Mouse (Mus musculus) heart, postnatal 0 days (tissue): ENCODE results near the gene Ccdc40. TPM values are rescaled to one million over a fixed set of nuclear protein-coding genes. Genes with fewer than 3 reads are reported as not detected.
"Not testable (repeated sequence)": the region's sequence is repeated elsewhere in the genome, so short reads cannot be mapped to it uniquely, and the experiment has no call there.

ENCODE experiments used
- ATAC-seq: fragments of 200-750 bp; cut with Nextera tagmentation; 2 replicates; pipeline ENCODE4 v1.8.0; 2017; ENCODE audit warnings: low read depth, moderate number of reproducible peaks, moderate library complexity; ENCODE audit not compliant: insufficient read depth
- DNase-seq: peaks from one replicate; pipeline ENCODE4 v3.0.0-alpha.2; 2016; ENCODE audit warnings: low spot score
- H3K27ac ChIP-seq: fragments of 300-500 bp; sonication (generic); 2 replicates; pipeline ENCODE4 v1.5.1; 2014; ENCODE audit warnings: low read depth, mild to moderate bottlenecking
- H3K27me3 ChIP-seq: fragments of 300-500 bp; sonication (generic); 2 replicates; pipeline ENCODE4 v1.6.1; 2014; ENCODE audit warnings: low read length, mixed read lengths; ENCODE audit not compliant: control insufficient read depth, insufficient read depth
- H3K36me3 ChIP-seq: fragments of 300-500 bp; sonication (generic); replicated peaks from 2 replicates; pipeline ENCODE4 v1.6.1; 2014; ENCODE audit warnings: low read length, mixed read lengths; ENCODE audit not compliant: control insufficient read depth, insufficient read depth
- H3K4me1 ChIP-seq: fragments of 300-500 bp; sonication (generic); 2 replicates; pipeline ENCODE4 v1.6.1; 2014; ENCODE audit warnings: antibody characterized with exemption; ENCODE audit not compliant: control insufficient read depth, insufficient read depth
- H3K4me2 ChIP-seq: fragments of 300-500 bp; sonication (generic); 2 replicates; pipeline ENCODE4 v1.6.1; 2014; ENCODE audit warnings: low read depth, mild to moderate bottlenecking, low read length, moderate library complexity
- H3K4me3 ChIP-seq: fragments of 300-500 bp; sonication (generic); 2 replicates; pipeline ENCODE4 v1.5.1; 2014; ENCODE audit warnings: low read depth, low read length
- H3K9ac ChIP-seq: fragments of 300-500 bp; sonication (generic); replicated peaks from 2 replicates; pipeline ENCODE4 v1.6.1; 2014; ENCODE audit warnings: low read depth, low read length, mixed read lengths
- H3K9me3 ChIP-seq: fragments of 300-500 bp; sonication (generic); replicated peaks from 2 replicates; pipeline ENCODE4 v1.6.1; 2016; ENCODE audit warnings: low read length; ENCODE audit not compliant: control insufficient read depth
- CTCF ChIP-seq: IDR thresholded peaks from 2 replicates; pipeline ENCODE4 v1.5.1; 2016; ENCODE audit warnings: antibody characterized with exemption, control low read depth, low read depth
- EP300 ChIP-seq: IDR thresholded peaks from 2 replicates; pipeline ENCODE4 v1.6.1; 2016; ENCODE audit warnings: antibody characterized with exemption, low read depth
- WGBS: fragments of 180-500 bp; shearing (Covaris S2); extraction: QIAGEN DNeasy Blood & Tissue Kit; methylation state at CpG from one replicate; pipeline ENCODE4 v1.1.7; 2014; 5-methylcytosine and 5-hydroxymethylcytosine counted together
- polyA plus RNA-seq: library from polyadenylated mRNA; unstranded; fragments of >200 nt; fragmentation: Nextera tagmentation; extraction: Ambion mirVana; gene quantifications from 2 replicates; pipeline ENCODE4 v1.2.1, GENCODE M21; 2015
- total RNA-seq: library from RNA; depleted of rRNA; stranded (reverse); fragments of >200 nt; gene quantifications from 2 replicates; pipeline ENCODE4 v1.2.3, GENCODE M21; 2014; ENCODE audit warnings: low replicate concordance

Ccdc40 gene
- total and polyA plus RNA-seq, 2 experiments from 2014 or later, result 0.68 TPM; not detected in 1

DNA sequence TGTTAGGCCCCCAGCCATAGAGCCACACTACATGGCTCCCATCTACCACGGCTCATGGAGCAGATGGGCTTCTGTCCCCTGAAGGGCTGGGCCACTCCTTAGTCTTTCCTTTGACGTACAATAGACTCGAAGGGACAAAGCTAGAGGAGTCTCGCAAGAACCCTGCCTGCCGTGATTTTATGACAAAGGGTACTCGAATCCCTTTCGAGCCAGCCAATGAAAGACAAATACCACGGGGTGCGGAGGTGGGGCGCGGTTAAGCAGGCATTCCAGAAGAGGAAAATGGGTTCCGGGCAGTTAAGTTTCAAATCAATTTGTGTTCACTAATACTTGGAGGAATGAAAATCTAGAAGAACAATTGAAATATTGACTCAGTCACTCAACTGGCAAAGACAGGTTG, 11.1 kb downstream of the Ccdc40 start:
- TF ChIP-seq CTCF (no peak), EP300 (no peak)
- no peak overlapping the region for H3K27ac ChIP-seq
- DNase-seq, result no peak
- H3K36me3 ChIP-seq, result no peaks in the 10 kb centered on the region
- H3K9ac ChIP-seq, result no peak overlapping the region
- no peaks in the 10 kb centered on the region for H3K27me3 ChIP-seq
- no peak overlapping the region for H3K4me2 ChIP-seq
- H3K4me1 ChIP-seq, result no peaks in the 10 kb centered on the region
- no peaks in the 10 kb centered on the region for H3K9me3 ChIP-seq
- WGBS, result 94% methylated on average over 12 of the region's 12 CpGs
- no peak for ATAC-seq
- H3K4me3 ChIP-seq, result no peak overlapping the region

DNA sequence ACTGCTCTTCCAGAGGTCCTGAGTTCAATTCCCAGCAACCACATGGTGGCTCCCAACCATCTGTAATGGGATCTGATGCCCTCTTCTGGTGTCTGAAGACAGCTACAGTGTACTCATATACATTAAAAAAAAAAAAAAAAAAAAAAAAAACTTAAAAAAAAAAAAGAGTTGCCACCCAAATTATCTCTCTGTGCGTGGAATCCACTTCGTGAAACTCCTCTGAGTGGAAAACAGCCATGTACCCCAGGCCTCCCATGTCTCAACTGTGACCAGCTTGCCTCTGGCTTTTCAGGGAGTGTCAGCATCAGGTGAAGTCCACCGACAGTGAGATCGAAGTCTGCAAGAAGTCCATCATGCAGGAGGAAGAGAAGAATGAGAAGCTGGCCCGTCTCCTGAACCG, 17.2 kb downstream of the Ccdc40 start:
- H3K4me2 ChIP-seq, DNase-seq, H3K27me3 ChIP-seq, ATAC-seq, H3K9me3 ChIP-seq, H3K4me1 ChIP-seq, H3K4me3 ChIP-seq, H3K9ac ChIP-seq, H3K27ac ChIP-seq, H3K36me3 ChIP-seq: not testable (repeated sequence)
- WGBS, result 86% methylated on average over 6 of the region's 6 CpGs

DNA sequence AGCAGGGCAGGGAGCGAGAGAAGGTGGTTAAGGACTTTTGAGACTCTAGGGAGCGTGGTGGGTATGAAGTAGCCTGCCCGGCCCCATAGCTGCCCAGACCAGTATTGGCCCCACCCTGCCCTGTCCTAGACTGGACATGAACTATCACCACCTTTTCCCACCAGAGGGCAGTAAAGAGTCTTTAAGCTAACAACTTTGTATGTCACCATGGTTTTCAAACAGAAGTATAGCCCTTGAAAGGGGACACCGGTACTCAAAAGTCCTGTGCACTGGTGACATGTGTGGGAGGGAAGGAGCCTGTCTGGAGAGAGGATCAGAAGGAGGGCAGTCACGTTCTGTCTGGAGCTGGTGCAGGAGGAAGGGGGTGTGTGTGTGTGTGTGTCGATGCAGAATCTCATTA, 20.6 kb downstream of the Ccdc40 start:
- H3K36me3 ChIP-seq, result no peaks in the 10 kb centered on the region
- H3K9ac ChIP-seq, result no peak overlapping the region
- ATAC-seq (peak; percentile 83), DNase-seq (peak; percentile 86)
- H3K4me3 ChIP-seq, result no peak overlapping the region
- no peaks in the 10 kb centered on the region for H3K9me3 ChIP-seq
- TF ChIP-seq EP300, result no peak
- peak; percentile 66 for TF ChIP-seq CTCF
- no peaks in the 10 kb centered on the region for H3K4me1 ChIP-seq
- no peak overlapping the region for H3K27ac ChIP-seq
- no peak overlapping the region for H3K4me2 ChIP-seq
- peaks cover 17% of the 10 kb centered on the region for H3K27me3 ChIP-seq
- WGBS, result 19% methylated on average over 6 of the region's 6 CpGs

DNA sequence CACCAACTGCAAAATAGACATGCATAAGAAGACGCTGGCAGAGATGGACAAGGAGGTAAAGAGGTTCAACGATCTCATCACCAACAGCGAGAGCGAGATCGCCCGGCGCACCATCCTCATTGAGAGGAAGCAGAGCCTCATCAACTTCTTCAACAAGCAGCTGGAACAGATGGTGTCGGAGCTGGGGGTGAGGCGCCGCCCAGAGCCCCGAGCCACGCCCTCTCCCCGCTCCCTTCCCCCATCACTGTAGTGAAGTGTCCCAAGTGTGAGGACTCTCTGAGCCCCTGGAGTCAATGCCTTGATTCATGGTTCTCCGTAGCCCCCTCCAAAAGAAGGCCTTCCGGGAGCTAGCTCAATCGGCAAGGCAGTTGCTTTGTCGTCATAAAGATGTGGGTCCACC, 22.6 kb downstream of the Ccdc40 start:
- H3K27ac ChIP-seq, result no peak overlapping the region
- no peak for ATAC-seq
- no peak overlapping the region for H3K4me3 ChIP-seq
- TF ChIP-seq EP300 (no peak), CTCF (no peak)
- H3K4me2 ChIP-seq, result no peak overlapping the region
- H3K27me3 ChIP-seq, result peaks cover 17% of the 10 kb centered on the region
- 34% methylated on average over 17 of the region's 17 CpGs for WGBS
- no peak for DNase-seq
- no peaks in the 10 kb centered on the region for H3K9me3 ChIP-seq
- no peak overlapping the region for H3K9ac ChIP-seq
- no peaks in the 10 kb centered on the region for H3K36me3 ChIP-seq
- H3K4me1 ChIP-seq, result no peaks in the 10 kb centered on the region

DNA sequence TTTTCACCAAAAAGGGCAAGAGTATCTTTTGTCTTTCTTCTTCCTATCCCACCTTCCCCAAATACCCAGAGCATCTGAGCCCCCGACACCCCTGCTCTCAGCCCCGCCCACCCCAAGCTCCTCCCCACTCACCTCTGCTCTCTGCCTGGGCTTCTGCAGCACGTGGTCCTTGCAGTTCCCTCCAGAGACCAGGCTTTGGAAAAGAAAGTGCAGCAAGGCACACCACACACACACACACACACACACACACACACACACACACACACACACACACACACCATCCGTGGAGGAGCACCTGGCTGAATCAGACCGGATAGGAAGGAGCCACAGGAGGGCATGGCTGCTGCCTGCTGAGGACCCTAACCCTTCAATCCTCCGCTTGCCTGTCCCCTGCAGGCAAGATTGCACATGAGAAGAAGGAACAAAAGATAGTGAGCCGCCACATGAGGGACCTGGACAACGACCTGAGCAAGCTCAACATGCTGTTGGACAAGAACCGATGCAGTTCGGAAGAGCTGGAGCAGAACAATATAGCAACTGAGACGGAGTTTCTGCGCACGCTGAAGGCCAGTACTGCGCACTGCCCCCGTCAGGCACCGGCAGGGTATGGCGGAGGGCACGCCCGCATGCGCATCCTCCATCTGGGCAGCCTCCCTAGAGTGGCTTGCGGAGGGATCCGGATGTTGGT, 24.6 kb downstream of the Ccdc40 start:
- 6% methylated on average over 22 of the region's 22 CpGs for WGBS
- DNase-seq (no peak), ATAC-seq (peak; percentile 72)
- TF ChIP-seq CTCF, result peak; percentile 64
- no peak for TF ChIP-seq EP300
- Histone ChIP-seq H3K4me3 (no peak overlapping the region), H3K27me3 (peaks cover 17% of the 10 kb centered on the region), H3K4me1 (no peaks in the 10 kb centered on the region), H3K27ac (no peak overlapping the region), H3K4me2 (peak overlapping the region; percentile 41), H3K9me3 (no peaks in the 10 kb centered on the region), H3K36me3 (no peaks in the 10 kb centered on the region), H3K9ac (no peak overlapping the region)

DNA sequence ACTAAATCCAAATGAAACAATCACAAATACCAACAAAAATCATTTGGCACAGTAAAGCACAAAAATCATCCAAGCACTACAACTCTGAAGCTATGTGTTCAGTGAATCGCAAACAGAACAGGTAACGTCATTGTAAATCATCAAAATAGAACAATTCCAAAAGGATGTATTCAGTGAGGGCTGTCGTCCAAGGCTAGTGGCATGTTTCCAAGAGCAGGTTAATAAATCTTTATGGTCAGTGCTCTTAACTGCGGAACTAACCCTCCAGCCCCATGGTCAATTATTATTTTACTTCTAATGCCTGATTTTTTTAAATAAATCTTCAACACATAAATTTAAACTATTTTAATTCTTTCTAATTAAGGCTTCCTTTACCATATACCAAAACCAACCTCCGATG, 28.2 kb downstream of the Ccdc40 start:
- not testable (repeated sequence) for H3K4me3 ChIP-seq, H3K9ac ChIP-seq, DNase-seq, ATAC-seq, H3K36me3 ChIP-seq, H3K4me1 ChIP-seq, H3K9me3 ChIP-seq, H3K4me2 ChIP-seq, H3K27ac ChIP-seq
- H3K27me3 ChIP-seq, result peaks cover 13% of the 10 kb centered on the region
- 79% methylated on average over 5 of the region's 5 CpGs for WGBS
